Mouse (Mus musculus) spleen, postnatal 10 days (tissue): ENCODE measurements around the gene 9430038I01Rik.

Experiments
- DNase-seq, 2 experiments: peaks; one replicate each; pipeline ENCODE4 v3.0.0; 2021 to 2022; ENCODE audit warnings: low spot score in 2 of 2

9430038I01Rik gene

GRCm38 (mm10) chr7:137366736-137367135 lies 43.8 kb downstream of the 9430038I01Rik start:
- no peak for DNase-seq

GRCm38 (mm10) chr7:137365056-137365455 lies 45.5 kb downstream of the 9430038I01Rik start:
- no peak for DNase-seq

GRCm38 (mm10) chr7:137364571-137364970 lies 46.0 kb downstream of the 9430038I01Rik start:
- no peak for DNase-seq

- DNase-seq, result no peak
These were observed 63.7 kb downstream of the 9430038I01Rik start for GRCm38 (mm10) chr7:137346860-137347259.

- no peak for DNase-seq
These were observed 64.5 kb downstream of the 9430038I01Rik start for GRCm38 (mm10) chr7:137346068-137346467.

- no peak for DNase-seq
These were observed 76.6 kb downstream of the 9430038I01Rik start for GRCm38 (mm10) chr7:137333951-137334350.
